Mouse (Mus musculus) small intestine, adult 2 months (tissue): ENCODE data around the gene Fhod1.

ENCODE experiments used
- CTCF ChIP-seq: fragments of 200-500 bp; IDR thresholded peaks from 2 replicates; pipeline ENCODE4 v1.5.1; 2012; ENCODE audit warnings: low read depth, mild to moderate bottlenecking, control low read depth, inconsistent platforms, low read length, moderate library complexity, mixed read lengths; ENCODE audit not compliant: insufficient replicate concordance, insufficient read length; ENCODE audit errors: extremely low read depth
- POLR2A ChIP-seq: fragments of 200-500 bp; IDR thresholded peaks from 2 replicates; pipeline ENCODE4 v1.6.1; 2012; ENCODE audit warnings: low read depth, mild to moderate bottlenecking, control low read depth, inconsistent platforms, low read length, moderate library complexity

- TF ChIP-seq POLR2A = no peak
- no peak for TF ChIP-seq CTCF
These were observed 8.9 kb upstream of the Fhod1 start for GRCm38 (mm10) chr8:105356681-105357080.
